17 mouse cellular contexts compared by ENCODE assay signal in the genomic region with DNA sequence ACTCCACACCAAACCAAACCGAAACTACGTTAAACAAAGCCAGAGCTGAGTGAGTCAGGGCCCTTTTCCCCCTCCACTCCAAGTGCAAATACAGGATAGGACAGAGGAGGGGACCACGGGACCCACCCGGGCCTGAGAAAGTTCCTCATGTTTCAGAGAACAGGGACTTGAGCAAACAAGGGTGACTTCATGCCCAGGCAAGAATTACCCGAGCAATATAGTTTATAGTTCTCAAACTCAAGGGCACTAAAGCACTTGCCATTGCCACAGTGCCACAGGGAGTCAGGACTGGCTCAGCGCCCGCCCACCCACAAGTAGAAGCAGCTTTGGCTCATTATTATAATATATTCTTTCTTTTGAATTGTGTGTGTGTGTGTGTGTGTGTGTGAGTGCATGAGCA. TPM values are rescaled to one million over a fixed set of nuclear protein-coding genes. Genes with fewer than 3 reads are reported as not detected.
DNase-seq lines count a peak whose midpoint lies in the region; ATAC-seq and TF ChIP-seq lines count a peak whose summit lies in the region.
"Had no signal": no experiment of that assay in that cellular context is flagged by ENCODE, and none has a peak within 500 bp of the region (broad histone marks: within the 10 kb centered on the region; RNA-seq: fewer than 3 reads in every experiment).

No protein-coding gene starts in this region.

- H3K9me3 ChIP-seq in intestine, embryonic 14.5 days (ENCODE audit: control insufficient read depth, low read length): no peaks in the 10 kb centered on the region
- H3K9me3 ChIP-seq in stomach, postnatal 0 days (ENCODE audit: control insufficient read depth, low read length): no peaks in the 10 kb centered on the region
- no peaks in the 10 kb centered on the region for H3K9me3 ChIP-seq in forebrain, embryonic 11.5 days (ENCODE audit: control insufficient read depth, low read length)
- H3K9me3 ChIP-seq: hindbrain, embryonic 15.5 days; kidney, embryonic 15.5 days; liver, embryonic 12.5 days had no signal

- peak; percentile 22 for DNase-seq in right cerebral cortex, postnatal 14 days
- DNase-seq in right cerebral cortex, postnatal 4 days: no peak
- DNase-seq in intestine, embryonic 14.5 days (ENCODE audit: low spot score): no peak
- peak; percentile 45 for DNase-seq in lung, postnatal 10 days
- peak; percentile 76 for DNase-seq in stomach, postnatal 0 days (ENCODE audit: low spot score)
- DNase-seq in forebrain, embryonic 11.5 days (ENCODE audit: low spot score): no peak
- DNase-seq in kidney, postnatal 10 days: no peak
- DNase-seq in kidney, postnatal 4 days: no peak
- DNase-seq: cerebellum, adult 9-11 months; heart, adult 2 months; heart, postnatal 14 days; thymus, postnatal 14 days had no signal

- peak; percentile 76 for TF ChIP-seq EP300 in stomach, postnatal 0 days (optimal IDR thresholded peaks at IDR 0.05)

- 64% methylated on average over 7 of the region's 7 CpGs for WGBS in intestine, embryonic 14.5 days
- WGBS in stomach, postnatal 0 days: 49% methylated on average over 7 of the region's 7 CpGs
- WGBS in forebrain, embryonic 11.5 days: 85% methylated on average over 7 of the region's 7 CpGs

- H3K4me3 ChIP-seq in intestine, embryonic 14.5 days (ENCODE audit: low read depth, low read length): no peak overlapping the region
- H3K4me3 ChIP-seq in stomach, postnatal 0 days (ENCODE audit: low read depth, low read length): no peak overlapping the region
- no peak overlapping the region for H3K4me3 ChIP-seq in forebrain, embryonic 11.5 days (ENCODE audit: low read depth, low read length)
- H3K4me3 ChIP-seq: forebrain, embryonic 10.5 days; heart, adult 2 months; hindbrain, embryonic 15.5 days; kidney, embryonic 15.5 days; liver, embryonic 12.5 days; megakaryocyte, embryonic 14.5 days had no signal

- no peaks in the 10 kb centered on the region; the same call in 1 of the 2 replicates for H3K4me1 ChIP-seq in intestine, embryonic 14.5 days (replicated peaks; ENCODE audit: control insufficient read depth, insufficient read depth, low read length)
- H3K4me1 ChIP-seq in stomach, postnatal 0 days (replicated peaks; ENCODE audit: control insufficient read depth, insufficient read depth): no peaks in the 10 kb centered on the region
- no peaks in the 10 kb centered on the region for H3K4me1 ChIP-seq in forebrain, embryonic 11.5 days (replicated peaks; ENCODE audit: control insufficient read depth, insufficient read depth, low read length)
- H3K4me1 ChIP-seq: forebrain, embryonic 10.5 days; hindbrain, embryonic 15.5 days; liver, embryonic 12.5 days had no signal

- peak; percentile 57; the same call in 1 of the 2 replicates for ATAC-seq in intestine, embryonic 14.5 days (replicated peaks; ENCODE audit: low FRiP score, low TSS enrichment, low read depth)
- peak; percentile 78 for ATAC-seq in stomach, postnatal 0 days (ENCODE audit: low FRiP score, low TSS enrichment)
- ATAC-seq in forebrain, embryonic 11.5 days (replicated peaks; ENCODE audit: low FRiP score): no peak
- ATAC-seq: liver, embryonic 12.5 days had no signal

- H3K9ac ChIP-seq in intestine, embryonic 14.5 days (ENCODE audit: low read length): no peak overlapping the region
- H3K9ac ChIP-seq in stomach, postnatal 0 days (ENCODE audit: low read length): peak overlapping the region; percentile 23; the same call in 1 of the 2 replicates
- no peak overlapping the region for H3K9ac ChIP-seq in forebrain, embryonic 11.5 days (ENCODE audit: low read length)
- H3K9ac ChIP-seq: hindbrain, embryonic 15.5 days; kidney, embryonic 15.5 days; liver, embryonic 12.5 days had no signal

- no peak for TF ChIP-seq CTCF in stomach, postnatal 0 days (IDR thresholded peaks at IDR 0.05; ENCODE audit: low read depth)

- no peaks in the 10 kb centered on the region for H3K27me3 ChIP-seq in intestine, embryonic 14.5 days (replicated peaks; ENCODE audit: control insufficient read depth, insufficient read depth, low read length)
- H3K27me3 ChIP-seq in stomach, postnatal 0 days (ENCODE audit: control insufficient read depth, insufficient read depth, low read length): no peaks in the 10 kb centered on the region
- no peaks in the 10 kb centered on the region for H3K27me3 ChIP-seq in forebrain, embryonic 11.5 days (ENCODE audit: control insufficient read depth, insufficient read depth, low read length)
- H3K27me3 ChIP-seq: hindbrain, embryonic 15.5 days; kidney, embryonic 15.5 days had no signal

- no peaks in the 10 kb centered on the region for H3K36me3 ChIP-seq in intestine, embryonic 14.5 days (ENCODE audit: control insufficient read depth, insufficient read depth, low read length)
- no peaks in the 10 kb centered on the region for H3K36me3 ChIP-seq in stomach, postnatal 0 days (ENCODE audit: control insufficient read depth, insufficient read depth, low read length)
- no peaks in the 10 kb centered on the region for H3K36me3 ChIP-seq in forebrain, embryonic 11.5 days (ENCODE audit: control insufficient read depth, insufficient read depth, low read length)
- H3K36me3 ChIP-seq: forebrain, embryonic 10.5 days; hindbrain, embryonic 15.5 days; kidney, embryonic 15.5 days; liver, embryonic 12.5 days had no signal

- peak overlapping the region; percentile 25; the same call in 1 of the 2 replicates for H3K27ac ChIP-seq in intestine, embryonic 14.5 days (ENCODE audit: low read depth)
- peak overlapping the region; percentile 69 for H3K27ac ChIP-seq in stomach, postnatal 0 days (replicated peaks)
- no peak overlapping the region for H3K27ac ChIP-seq in forebrain, embryonic 11.5 days (ENCODE audit: low read depth, low read length)
- H3K27ac ChIP-seq: forebrain, embryonic 10.5 days; heart, adult 2 months; hindbrain, embryonic 15.5 days; kidney, embryonic 15.5 days; liver, embryonic 12.5 days had no signal

- no peak overlapping the region for H3K4me2 ChIP-seq in intestine, embryonic 14.5 days (ENCODE audit: low read length)
- peak overlapping the region; percentile 19 for H3K4me2 ChIP-seq in stomach, postnatal 0 days (replicated peaks; ENCODE audit: low read depth)
- H3K4me2 ChIP-seq in forebrain, embryonic 11.5 days (ENCODE audit: low read depth, low read length, severe bottlenecking): no peak overlapping the region
- H3K4me2 ChIP-seq: hindbrain, embryonic 15.5 days; kidney, embryonic 15.5 days; liver, embryonic 12.5 days had no signal

RNA-seq across cellular contexts. Expression of gene Slc9a8, which starts 18.4 kb away (rescaled TPM):
- polyA plus RNA-seq in intestine, embryonic 14.5 days (2014; fragmentation: Nextera tagmentation; extraction: Ambion mirVana): 21.0 and 23.2 TPM in 2 replicates
- polyA plus RNA-seq in stomach, postnatal 0 days (2015; fragmentation: Nextera tagmentation; extraction: Ambion mirVana): 10.4 and 11.8 TPM in 2 replicates
- polyA plus RNA-seq in forebrain, embryonic 11.5 days (2014; fragmentation: Nextera tagmentation; extraction: Ambion mirVana): 23.9 and 24.3 TPM in 2 replicates

RNA-seq across cellular contexts. Expression of gene B4galt5, which starts 54.1 kb away (rescaled TPM):
- polyA plus RNA-seq in intestine, embryonic 14.5 days (2014; fragmentation: Nextera tagmentation; extraction: Ambion mirVana): 9.6 and 10.6 TPM in 2 replicates
- polyA plus RNA-seq in stomach, postnatal 0 days (2015; fragmentation: Nextera tagmentation; extraction: Ambion mirVana): 4.5 and 6.0 TPM in 2 replicates
- 17.5 and 19.2 TPM in 2 replicates for polyA plus RNA-seq in forebrain, embryonic 11.5 days (2014; fragmentation: Nextera tagmentation; extraction: Ambion mirVana)

Comparison
In these comparisons a context has a peak if more than half of its experiments do, and no peak if none do; other contexts are left out.
1. DNase-seq: peak in right cerebral cortex, postnatal 14 days (single experiment), lung, postnatal 10 days (single experiment) and stomach, postnatal 0 days (single experiment); none in right cerebral cortex, postnatal 4 days (single experiment), intestine, embryonic 14.5 days (single experiment), forebrain, embryonic 11.5 days (single experiment), kidney, postnatal 10 days (single experiment) and kidney, postnatal 4 days (0 of 2).